Mouse (Mus musculus) lung, postnatal 36 days (tissue): Measurements from ENCODE around the gene Tspan33.
"Not testable (repeated sequence)": the region's sequence is repeated elsewhere in the genome, so short reads cannot be mapped to it uniquely, and the experiment has no call there.

Experiments
- DNase-seq: peaks from one replicate; pipeline ENCODE4 v3.0.0; 2022; ENCODE audit warnings: mixed read lengths

Gene Tspan33

GRCm38 (mm10) chr6:29693953-29694352 lies at the start of gene Tspan33:
Gene Tspan33 (plus strand): TSS chr6:29694222.
- DNase-seq, result peak; percentile 96

DNA sequence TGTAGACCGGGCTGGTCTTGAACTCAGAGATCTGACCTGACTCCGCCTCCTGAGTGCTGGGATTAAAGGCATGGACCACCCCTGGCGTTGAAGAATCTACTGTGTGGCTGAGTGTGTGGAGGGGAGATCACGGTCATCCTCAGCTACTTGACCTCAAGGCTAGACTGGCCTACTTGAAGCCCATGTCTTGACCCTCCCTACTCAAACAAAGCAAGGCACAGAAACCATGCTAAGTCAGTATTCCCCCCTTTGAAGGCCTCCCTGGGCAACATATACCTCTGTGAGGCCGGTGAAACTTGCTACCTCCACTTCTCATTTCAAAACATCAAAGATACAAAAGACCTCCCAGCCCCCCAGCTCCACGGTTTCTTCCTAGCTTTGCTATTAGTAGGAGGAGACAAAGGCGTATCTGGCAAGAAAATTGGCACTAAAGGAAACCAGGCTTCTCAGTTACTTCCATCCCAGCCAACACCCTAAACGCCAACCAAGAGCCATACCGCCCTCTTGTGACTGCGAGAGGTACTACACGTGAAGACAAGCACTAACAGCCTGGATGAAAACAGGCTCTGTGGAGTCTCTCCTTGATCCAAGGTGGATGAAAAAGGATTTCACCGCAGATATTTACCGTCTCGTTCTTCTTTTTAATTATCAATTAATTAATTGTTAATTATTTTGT lies 44.4 kb upstream of the Tspan33 start:
- DNase-seq, result peak; percentile 94

DNA sequence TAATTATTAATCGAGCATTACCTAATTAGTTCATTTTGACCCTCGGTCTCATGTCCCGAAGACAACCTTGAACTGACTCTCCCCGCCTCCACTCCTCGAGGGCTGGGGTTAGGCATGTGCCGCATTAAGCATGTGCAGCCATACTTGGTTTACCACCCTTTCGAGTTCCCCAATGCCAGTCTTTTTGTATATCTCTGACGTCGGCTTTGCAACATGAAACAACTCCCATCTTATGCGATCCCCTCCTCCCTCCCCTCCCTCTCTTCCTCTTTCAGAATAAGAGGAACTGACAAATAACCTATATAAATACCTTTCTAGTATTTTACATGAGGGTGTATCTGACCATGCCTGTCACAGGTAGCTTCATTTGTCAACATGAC lies 43.9 kb upstream of the Tspan33 start:
- DNase-seq, result no peak

DNA sequence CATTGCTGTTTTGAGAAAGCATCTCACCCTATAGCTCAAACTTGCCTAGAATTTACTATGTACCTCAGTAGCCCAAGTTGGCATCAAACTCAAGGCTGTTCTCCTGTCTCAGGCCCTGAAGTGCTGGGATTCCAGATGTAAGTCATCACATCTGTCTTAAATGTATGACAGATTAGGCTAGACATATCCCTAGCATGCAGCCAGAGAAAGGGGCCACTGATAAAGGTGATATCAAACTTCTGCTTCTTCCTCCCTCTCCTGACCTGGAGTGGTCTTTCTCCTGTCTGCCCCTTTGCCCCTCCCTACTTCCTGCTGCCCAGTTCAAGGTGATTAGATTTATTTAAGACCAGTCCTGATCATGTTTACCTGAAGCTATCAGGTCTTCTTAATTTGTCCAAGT lies 40.8 kb upstream of the Tspan33 start:
- DNase-seq, result no peak

DNA sequence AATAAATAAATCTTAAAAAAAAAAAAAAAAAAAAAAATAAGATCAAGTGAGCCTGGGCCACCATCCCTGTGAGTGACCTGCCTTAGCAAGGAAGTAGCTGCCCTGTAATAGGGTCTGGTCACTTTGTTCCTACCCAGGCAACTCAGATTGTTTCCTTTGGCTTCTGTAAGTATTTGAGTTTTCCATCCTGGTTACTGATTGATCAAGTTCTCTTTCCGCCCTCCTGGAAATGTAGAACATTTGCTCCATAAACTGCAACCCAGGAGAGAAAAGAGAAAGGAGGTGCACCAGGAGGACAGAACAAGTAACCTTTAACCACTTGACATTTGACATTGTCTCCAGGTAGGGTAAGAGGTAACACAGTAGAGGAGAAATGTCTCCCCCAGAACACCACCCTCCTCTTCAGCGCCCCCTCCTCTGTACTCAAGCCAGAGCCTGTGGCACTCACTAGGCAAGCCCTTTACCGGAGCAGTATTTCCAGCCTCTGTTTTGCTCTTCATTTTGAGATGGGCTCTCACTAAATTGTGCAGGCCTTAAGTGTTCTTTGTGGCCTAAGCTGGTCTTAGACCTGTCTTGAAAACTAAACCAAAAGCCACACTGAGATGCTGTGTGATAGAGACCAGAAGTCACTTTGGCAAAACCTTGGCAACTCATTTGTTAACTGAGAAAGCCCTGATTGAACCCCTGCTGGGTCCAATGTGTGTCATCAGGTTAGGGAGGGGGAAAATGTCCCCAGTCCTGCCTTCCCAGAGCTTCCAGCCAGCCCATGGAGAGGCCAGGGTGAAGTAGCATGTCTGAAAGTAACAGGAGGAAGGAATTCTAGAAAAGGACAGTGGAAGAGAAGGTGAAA lies 35.2 kb upstream of the Tspan33 start:
- DNase-seq, result no peak

DNA sequence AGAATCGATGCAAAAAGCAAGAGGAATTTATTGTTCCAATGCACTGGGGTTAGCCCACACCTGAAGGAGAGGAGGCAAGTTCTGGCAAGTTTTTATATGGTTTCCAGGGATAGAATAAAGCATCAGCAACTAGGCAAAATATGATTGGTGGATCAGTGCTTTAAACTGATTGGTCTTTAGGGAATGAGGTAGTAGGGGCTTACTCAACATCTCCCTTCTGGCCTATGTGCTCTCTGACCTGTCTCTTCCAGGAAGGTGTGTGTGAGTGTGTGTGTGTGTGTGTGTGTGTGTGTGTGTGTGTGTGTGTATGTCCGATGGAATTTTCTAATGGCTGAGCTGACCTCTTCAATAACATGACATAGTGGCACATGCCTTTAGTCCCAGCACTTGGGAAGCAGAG lies 34.1 kb upstream of the Tspan33 start:
- no peak for DNase-seq

GRCm38 (mm10) chr6:29660662-29661307 lies 33.2 kb upstream of the Tspan33 start:
- no peak for DNase-seq

- no peak for DNase-seq
Measured at GRCm38 (mm10) chr6:29667266-29667665, 26.8 kb upstream of the Tspan33 start.

GRCm38 (mm10) chr6:29671741-29672140 lies 22.3 kb upstream of the Tspan33 start:
- no peak for DNase-seq

DNA sequence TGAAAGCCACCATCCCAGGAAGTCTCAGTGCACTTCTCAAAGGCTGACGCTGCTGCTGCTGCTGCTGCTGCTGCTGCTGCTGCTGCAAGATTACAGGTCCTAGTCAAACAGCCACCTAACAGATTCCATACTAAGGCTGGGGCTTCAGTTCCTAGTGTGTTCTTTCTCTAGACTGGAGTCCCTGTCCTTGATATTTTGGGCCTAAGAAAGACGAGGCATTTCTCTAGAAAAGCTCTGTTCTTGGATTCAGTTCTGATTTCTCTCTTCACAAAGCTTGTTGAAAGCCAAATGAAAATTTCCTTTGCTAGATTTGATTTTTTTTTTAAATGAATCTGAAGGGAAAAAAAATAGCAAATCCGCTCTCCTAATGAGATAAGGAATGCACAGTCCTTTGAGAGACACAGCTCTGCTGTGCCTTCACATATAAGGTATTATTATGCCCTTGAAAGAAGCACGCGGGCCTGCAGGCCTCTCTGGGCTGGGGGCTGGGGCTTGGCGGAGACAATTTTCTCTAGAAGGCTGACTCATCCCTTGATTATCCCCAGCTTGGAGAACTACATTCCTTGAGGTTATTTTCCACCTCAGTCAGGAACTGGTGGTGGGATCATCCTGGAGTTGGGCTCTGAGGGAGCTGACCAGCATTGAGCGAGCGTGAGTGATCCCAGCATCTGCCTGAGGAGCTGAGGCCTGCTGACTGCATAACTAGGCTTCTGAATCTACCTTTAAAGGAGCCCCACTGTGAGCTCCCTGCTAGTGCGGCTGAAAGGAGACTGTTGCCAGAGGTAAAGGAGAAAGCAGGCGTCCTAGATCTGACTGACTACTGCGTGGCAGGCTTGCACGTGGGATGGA lies 21.2 kb upstream of the Tspan33 start:
- DNase-seq, result no peak

DNA sequence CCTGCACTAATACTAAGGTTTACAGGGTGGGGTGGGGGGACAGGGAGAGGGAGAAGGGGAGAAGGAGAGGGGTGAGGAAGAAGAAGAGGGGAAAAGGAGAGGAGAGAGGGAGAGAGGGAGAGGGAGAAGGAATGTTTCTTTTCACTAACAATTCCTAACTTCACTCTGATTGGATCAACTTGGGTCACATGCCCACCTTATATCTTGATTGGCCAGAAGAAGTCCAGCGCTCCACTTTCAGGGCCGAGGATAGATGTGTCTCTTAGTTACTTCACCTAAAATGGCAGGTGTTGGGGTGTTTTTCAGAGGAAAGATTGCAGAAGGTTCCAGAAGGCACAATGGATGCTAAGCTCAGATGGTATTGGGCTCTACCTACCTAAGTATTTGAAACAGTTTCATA lies 20.3 kb upstream of the Tspan33 start:
- DNase-seq, result no peak

GRCm38 (mm10) chr6:29679947-29680550 lies 14.0 kb upstream of the Tspan33 start:
- DNase-seq, result not testable (repeated sequence)

DNA sequence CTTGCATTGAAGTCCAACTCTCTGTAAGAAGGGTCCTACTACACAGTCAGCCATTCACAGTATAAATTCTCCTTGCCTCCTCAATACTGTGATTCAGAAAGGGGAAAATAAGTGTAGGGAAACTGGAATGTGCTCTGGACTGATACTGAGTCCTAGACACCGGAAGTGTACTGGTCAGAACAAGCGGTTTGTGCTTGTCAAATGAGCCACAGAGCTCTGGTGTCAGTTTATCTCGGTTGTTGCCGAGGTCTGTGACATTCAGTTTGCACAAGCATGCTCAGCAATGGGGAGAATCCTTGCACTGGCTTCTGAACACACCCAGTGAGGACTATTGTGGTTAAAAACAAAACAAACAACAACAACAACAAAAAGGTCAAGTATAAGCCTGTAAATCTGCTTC lies 12.2 kb upstream of the Tspan33 start:
- no peak for DNase-seq

GRCm38 (mm10) chr6:29684686-29685085 lies 9.3 kb upstream of the Tspan33 start:
- no peak for DNase-seq

DNA sequence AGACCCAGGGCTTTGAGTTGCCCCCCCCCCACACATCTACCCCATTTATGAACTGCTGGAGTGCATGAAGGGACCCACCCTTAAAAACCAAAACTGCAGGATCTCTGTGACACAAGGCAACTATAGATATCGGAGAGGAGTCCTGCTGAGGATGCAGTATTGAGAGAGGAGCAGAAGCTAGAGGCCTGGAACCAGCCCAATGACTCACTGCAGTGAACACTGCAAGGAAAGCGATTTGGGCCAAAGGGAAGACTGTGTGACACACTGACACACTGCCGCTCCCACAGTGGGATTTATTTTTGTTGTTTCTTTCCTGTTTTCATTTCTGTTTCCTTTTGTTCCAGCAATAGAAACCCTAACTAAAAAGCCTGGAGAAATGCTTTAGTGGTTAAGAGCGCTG lies 8.1 kb upstream of the Tspan33 start:
- DNase-seq, result no peak

GRCm38 (mm10) chr6:29689458-29689857 lies 4.6 kb upstream of the Tspan33 start:
- no peak for DNase-seq

- DNase-seq, result no peak
Measured at GRCm38 (mm10) chr6:29694375-29695289, 610 bp downstream of the Tspan33 start.

DNA sequence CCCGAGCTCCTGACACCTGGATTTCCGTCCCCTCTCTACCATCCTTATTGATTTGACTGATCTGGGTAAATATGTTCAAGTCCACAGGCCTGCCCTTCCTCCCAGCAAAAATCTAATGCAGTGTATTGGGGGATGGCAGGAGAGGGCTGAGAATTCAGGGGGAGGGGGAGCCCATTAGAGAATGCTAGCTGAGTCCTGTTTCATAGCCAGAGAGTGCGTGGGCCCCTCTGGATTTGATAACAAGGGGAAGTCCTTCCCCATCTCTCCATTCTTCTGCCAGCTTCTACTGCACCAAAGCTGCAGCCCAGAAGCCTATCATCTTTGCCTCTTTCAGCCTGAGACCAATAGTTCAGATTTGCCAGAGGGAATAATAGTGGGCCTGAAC lies 1.3 kb downstream of the Tspan33 start:
- DNase-seq, result no peak

DNA sequence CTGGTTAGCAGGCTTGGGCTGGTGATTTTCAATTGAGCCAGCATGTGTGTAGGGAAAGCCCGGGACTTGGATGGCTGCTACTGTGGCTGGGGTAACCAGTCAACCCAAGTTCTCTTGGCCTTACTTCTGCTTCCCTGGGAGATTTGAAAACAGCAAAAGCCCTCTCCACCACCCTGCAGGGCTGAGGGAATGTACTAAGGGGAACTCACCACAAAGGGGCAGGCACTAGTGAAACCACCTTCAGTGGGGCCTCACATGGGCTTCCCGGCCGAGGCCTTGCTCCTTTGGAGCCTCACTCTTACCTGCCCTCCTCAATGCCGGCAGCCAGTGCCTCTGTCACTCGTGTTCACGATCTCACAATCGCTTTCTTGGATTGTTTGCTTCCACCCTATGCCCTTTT lies 2.0 kb downstream of the Tspan33 start:
- DNase-seq, result no peak

- no peak for DNase-seq
Measured at GRCm38 (mm10) chr6:29697139-29697538, 3.1 kb downstream of the Tspan33 start.

- no peak for DNase-seq
Measured at GRCm38 (mm10) chr6:29697548-29697947, 3.5 kb downstream of the Tspan33 start.
